Mouse (Mus musculus) liver, adult 2 months (tissue): ENCODE measurements around the gene Cdc20b.

Experiments used
- CTCF ChIP-seq: fragments of 200-500 bp; IDR thresholded peaks from 2 replicates; pipeline ENCODE4 v1.5.1; 2011; ENCODE audit warnings: low read depth, low read length, control low read depth
- POLR2A ChIP-seq: fragments of 200-500 bp; IDR thresholded peaks from 2 replicates; pipeline ENCODE4 v1.6.1; 2011; ENCODE audit warnings: low read length, control low read depth; ENCODE audit not compliant: insufficient read depth; ENCODE audit errors: extremely low read depth

- TF ChIP-seq CTCF (no peak), POLR2A (no peak)
Observed at GRCm38 (mm10) chr13:113121326-113121725, 86.4 kb downstream of the Cdc20b start.
